Mouse (Mus musculus): ENCODE measurements around the gene Robo4.

GRCm38 (mm10) chr9:37434932-37435331 is 33.2 kb downstream of the Robo4 start:
- TF ChIP-seq CTCF (IDR thresholded peaks at IDR 0.05; ENCODE audit: borderline replicate concordance, insufficient read depth, low read length) = no peak
- no peak for TF ChIP-seq POLR2A (IDR thresholded peaks at IDR 0.05; ENCODE audit: low read depth, low read length)
